In the genomic region with DNA sequence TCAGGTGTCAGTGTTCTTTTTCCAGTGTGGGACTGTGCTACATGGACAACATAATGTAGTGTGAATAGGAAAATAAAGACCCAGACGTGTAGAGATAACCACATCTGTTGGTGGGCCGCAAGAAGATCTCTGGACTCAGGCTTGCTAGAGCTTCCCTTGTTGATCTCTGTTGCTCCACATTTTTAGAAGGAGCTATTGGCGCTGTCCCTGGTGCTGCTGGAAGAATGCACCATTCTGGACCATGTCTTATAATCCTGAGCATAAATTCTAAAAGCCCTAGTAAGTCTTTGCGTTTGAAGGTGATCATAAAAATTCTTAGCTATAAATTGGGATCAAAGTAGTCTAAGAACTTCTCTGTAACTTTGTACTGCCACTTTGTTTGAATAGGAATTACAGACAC, we compare ENCODE assay signal across 23 mouse cellular contexts.
DNase-seq lines count a peak whose midpoint lies in the region; ATAC-seq and TF ChIP-seq lines count a peak whose summit lies in the region.
"Had no signal": no experiment of that assay in that cellular context is flagged by ENCODE, and none has a peak within 500 bp of the region (broad histone marks: within the 10 kb centered on the region; RNA-seq: fewer than 3 reads in every experiment).

No protein-coding gene starts in this region.

- no peak overlapping the region for H3K27ac ChIP-seq in lung, embryonic 14.5 days (ENCODE audit: low read depth)
- H3K27ac ChIP-seq in embryonic facial prominence, embryonic 10.5 days (replicated peaks): no peak overlapping the region
- H3K27ac ChIP-seq: forebrain, embryonic 12.5 days; heart, embryonic 15.5 days; hindbrain, embryonic 10.5 days; kidney, embryonic 15.5 days; midbrain, embryonic 10.5 days; neural tube, embryonic 12.5 days had no signal

- H3K9ac ChIP-seq in lung, embryonic 14.5 days: no peak overlapping the region
- H3K9ac ChIP-seq: forebrain, embryonic 12.5 days; heart, embryonic 15.5 days; kidney, embryonic 15.5 days; neural tube, embryonic 12.5 days had no signal

- DNase-seq in embryo, embryonic 10 days (ENCODE audit: low spot score): peak; percentile 19
- DNase-seq in embryo, embryonic 9.5 days (ENCODE audit: extremely low spot score): no peak
- DNase-seq in lung, embryonic 14.5 days: peak; percentile 76
- no peak for DNase-seq in lung, adult 18-20 months
- DNase-seq in embryonic facial prominence, embryonic 10.5 days (ENCODE audit: low spot score): peak; percentile 27
- DNase-seq in mesoderm, embryonic 11.5 days (ENCODE audit: low read depth, low spot score): peak; percentile 16
- no peak for DNase-seq in cerebellum, postnatal 10 days
- no peak for DNase-seq in layer of hippocampus, adult 9-10 months (ENCODE audit: low spot score)
- DNase-seq: adrenal gland, adult 8-10 months; cerebellum, adult 9-10 months; gastrocnemius, postnatal 14 days; layer of hippocampus, postnatal 36 days; lung, adult 2 months; lung, postnatal 4 days; right cerebral cortex, postnatal 14 days; spleen, adult 18-20 months had no signal

- no peak for TF ChIP-seq CTCF in lung, embryonic 14.5 days (IDR thresholded peaks at IDR 0.05; ENCODE audit: low read depth)

- H3K9me3 ChIP-seq in lung, embryonic 14.5 days (ENCODE audit: low read depth, low read length): no peaks in the 10 kb centered on the region
- no peaks in the 10 kb centered on the region for H3K9me3 ChIP-seq in embryonic facial prominence, embryonic 10.5 days
- H3K9me3 ChIP-seq: forebrain, embryonic 12.5 days; heart, embryonic 15.5 days; hindbrain, embryonic 10.5 days; kidney, embryonic 15.5 days; midbrain, embryonic 10.5 days; neural tube, embryonic 12.5 days had no signal

- no peaks in the 10 kb centered on the region for H3K27me3 ChIP-seq in lung, embryonic 14.5 days (ENCODE audit: insufficient read depth, low read length)
- H3K27me3 ChIP-seq in embryonic facial prominence, embryonic 10.5 days (replicated peaks; ENCODE audit: low read depth, poor library complexity, severe bottlenecking): no peaks in the 10 kb centered on the region
- H3K27me3 ChIP-seq: forebrain, embryonic 12.5 days; heart, embryonic 15.5 days; kidney, embryonic 15.5 days; neural tube, embryonic 12.5 days had no signal

- no peaks in the 10 kb centered on the region for H3K4me1 ChIP-seq in lung, embryonic 14.5 days (ENCODE audit: insufficient read depth)
- H3K4me1 ChIP-seq in embryonic facial prominence, embryonic 10.5 days: no peaks in the 10 kb centered on the region
- H3K4me1 ChIP-seq: forebrain, embryonic 12.5 days; heart, embryonic 15.5 days; hindbrain, embryonic 10.5 days; kidney, embryonic 15.5 days; midbrain, embryonic 10.5 days; neural tube, embryonic 12.5 days had no signal

- no peak for ATAC-seq in lung, embryonic 14.5 days (ENCODE audit: insufficient read depth)

- H3K36me3 ChIP-seq in lung, embryonic 14.5 days (ENCODE audit: insufficient read depth): no peaks in the 10 kb centered on the region
- no peaks in the 10 kb centered on the region for H3K36me3 ChIP-seq in embryonic facial prominence, embryonic 10.5 days (replicated peaks)
- H3K36me3 ChIP-seq: forebrain, embryonic 12.5 days; heart, embryonic 15.5 days; hindbrain, embryonic 10.5 days; kidney, embryonic 15.5 days; midbrain, embryonic 10.5 days; neural tube, embryonic 12.5 days had no signal

- H3K4me3 ChIP-seq in lung, embryonic 14.5 days (ENCODE audit: low read depth, low read length): no peak overlapping the region
- H3K4me3 ChIP-seq in embryonic facial prominence, embryonic 10.5 days: no peak overlapping the region
- H3K4me3 ChIP-seq: forebrain, embryonic 12.5 days; heart, embryonic 15.5 days; hindbrain, embryonic 10.5 days; kidney, embryonic 15.5 days; midbrain, embryonic 10.5 days; neural tube, embryonic 12.5 days had no signal

- no peak overlapping the region for H3K4me2 ChIP-seq in lung, embryonic 14.5 days
- H3K4me2 ChIP-seq: forebrain, embryonic 12.5 days; heart, embryonic 15.5 days; kidney, embryonic 15.5 days; liver, embryonic 11.5 days; neural tube, embryonic 12.5 days had no signal

- WGBS in lung, embryonic 14.5 days: 60% methylated on average over 4 of the region's 4 CpGs
- 70% methylated on average over 4 of the region's 4 CpGs for WGBS in embryonic facial prominence, embryonic 10.5 days

Comparison
In these comparisons a context has a peak if more than half of its experiments do, and no peak if none do; other contexts are left out.
1. DNase-seq: peak in embryo, embryonic 10 days (single experiment), lung, embryonic 14.5 days (single experiment), embryonic facial prominence, embryonic 10.5 days (single experiment) and mesoderm, embryonic 11.5 days (single experiment); none in embryo, embryonic 9.5 days (single experiment), lung, adult 18-20 months (0 of 2), cerebellum, postnatal 10 days (0 of 2) and layer of hippocampus, adult 9-10 months (single experiment).